In the genomic region with DNA sequence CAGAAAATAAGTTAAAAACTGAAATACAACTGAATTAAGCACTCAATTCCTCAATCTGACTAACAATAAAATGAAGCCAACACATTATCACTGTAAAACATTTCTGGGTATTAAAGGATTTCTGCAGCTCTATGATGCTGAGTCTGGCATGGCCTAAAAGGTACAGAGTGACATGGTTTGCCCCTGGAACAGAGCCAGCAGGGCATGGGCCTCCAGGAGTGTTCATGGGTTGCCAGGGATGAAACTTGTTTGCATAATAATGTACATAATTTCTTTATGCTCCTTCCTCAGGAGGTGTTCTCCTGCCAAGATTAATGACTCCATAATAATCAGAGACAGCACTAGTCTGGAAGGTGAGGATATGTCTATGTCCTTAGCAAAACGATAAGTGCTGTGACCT, we compare ENCODE assay signal across 24 mouse cellular contexts. TPM values are rescaled to one million over a fixed set of nuclear protein-coding genes. Genes with fewer than 3 reads are reported as not detected.
A peak's percentile ranks its signal among the peaks of the same experiment; 100 is the strongest.
DNase-seq lines count a peak whose midpoint lies in the region; ATAC-seq lines count a peak whose summit lies in the region.
"Had no signal": no experiment of that assay in that cellular context is flagged by ENCODE, and none has a peak within 500 bp of the region (broad histone marks: within the 10 kb centered on the region; RNA-seq: fewer than 3 reads in every experiment).

No protein-coding gene starts in this region.

- peak; percentile 7 for DNase-seq in forebrain, embryonic 14.5 days (ENCODE audit: low spot score)
- no peak for DNase-seq in forebrain, embryonic 10.5 days (ENCODE audit: extremely low spot score, low spot score)
- DNase-seq in brain, adult 2 months (ENCODE audit: low read depth, low spot score) = peak; percentile 32
- DNase-seq in cerebellum, adult 8-10 months = peak; percentile 14
- DNase-seq in cerebellum, postnatal 25 days = peak; percentile 36 to 61
- no peak for DNase-seq in hindbrain, embryonic 14.5 days (ENCODE audit: low spot score)
- DNase-seq: adrenal gland, postnatal 25 days; gastrocnemius, postnatal 10 days; heart, postnatal 14 days; kidney, adult 18-20 months; liver; lung, postnatal 4 days; right cerebral cortex, adult 18-20 months; spleen, adult 18-20 months; thymus, postnatal 14 days had no signal

- H3K36me3 ChIP-seq in forebrain, embryonic 14.5 days (ENCODE audit: control insufficient read depth, insufficient read depth, low read length) = no peaks in the 10 kb centered on the region
- H3K36me3 ChIP-seq in forebrain, embryonic 10.5 days (replicated peaks) = no peaks in the 10 kb centered on the region
- H3K36me3 ChIP-seq in kidney, embryonic 14.5 days (ENCODE audit: control insufficient read depth, insufficient read depth, low read length) = no peaks in the 10 kb centered on the region
- H3K36me3 ChIP-seq in hindbrain, embryonic 14.5 days (replicated peaks; ENCODE audit: control insufficient read depth, insufficient read depth) = no peaks in the 10 kb centered on the region
- H3K36me3 ChIP-seq: embryonic facial prominence, embryonic 13.5 days; forebrain, embryonic 12.5 days; hindbrain, embryonic 10.5 days; midbrain, embryonic 13.5 days had no signal

- no peaks in the 10 kb centered on the region for H3K4me1 ChIP-seq in forebrain, embryonic 14.5 days (ENCODE audit: control insufficient read depth, insufficient read depth, low read length)
- no peaks in the 10 kb centered on the region for H3K4me1 ChIP-seq in forebrain, embryonic 10.5 days
- no peaks in the 10 kb centered on the region for H3K4me1 ChIP-seq in kidney, embryonic 14.5 days (ENCODE audit: control insufficient read depth, insufficient read depth, low read length)
- no peaks in the 10 kb centered on the region for H3K4me1 ChIP-seq in hindbrain, embryonic 14.5 days (replicated peaks; ENCODE audit: control insufficient read depth, insufficient read depth, low read length)
- H3K4me1 ChIP-seq: embryonic facial prominence, embryonic 13.5 days; hindbrain, embryonic 10.5 days; megakaryocyte, embryonic 14.5 days had no signal

- H3K27ac ChIP-seq in forebrain, embryonic 14.5 days (ENCODE audit: low read depth, low read length) = no peak overlapping the region
- no peak overlapping the region for H3K27ac ChIP-seq in forebrain, embryonic 10.5 days
- no peak overlapping the region for H3K27ac ChIP-seq in kidney, embryonic 14.5 days (ENCODE audit: low read depth, low read length)
- H3K27ac ChIP-seq in hindbrain, embryonic 14.5 days = no peak overlapping the region; the same call in 1 of the 2 replicates
- H3K27ac ChIP-seq: embryonic facial prominence, embryonic 13.5 days; forebrain, embryonic 12.5 days; hindbrain, embryonic 10.5 days; layer of hippocampus, adult 2 months; midbrain, embryonic 13.5 days had no signal

- 86% methylated on average over 1 of the region's 1 CpGs for WGBS in forebrain, embryonic 14.5 days
- 96% methylated on average over 1 of the region's 1 CpGs for WGBS in forebrain, embryonic 10.5 days
- WGBS in kidney, embryonic 14.5 days = 85% methylated on average over 1 of the region's 1 CpGs
- 45% methylated on average over 1 of the region's 1 CpGs for WGBS in hindbrain, embryonic 14.5 days

- no peaks in the 10 kb centered on the region for H3K9me3 ChIP-seq in forebrain, embryonic 14.5 days (replicated peaks; ENCODE audit: control insufficient read depth, low read length)
- no peaks in the 10 kb centered on the region for H3K9me3 ChIP-seq in forebrain, embryonic 10.5 days
- no peaks in the 10 kb centered on the region for H3K9me3 ChIP-seq in kidney, embryonic 14.5 days (ENCODE audit: control insufficient read depth, low read length)
- H3K9me3 ChIP-seq in hindbrain, embryonic 14.5 days (ENCODE audit: control insufficient read depth, low read length) = no peaks in the 10 kb centered on the region
- H3K9me3 ChIP-seq: embryonic facial prominence, embryonic 13.5 days; forebrain, embryonic 12.5 days; hindbrain, embryonic 10.5 days; midbrain, embryonic 13.5 days had no signal

- H3K4me2 ChIP-seq in forebrain, embryonic 14.5 days (ENCODE audit: low read length) = no peak overlapping the region
- no peak overlapping the region for H3K4me2 ChIP-seq in kidney, embryonic 14.5 days (replicated peaks; ENCODE audit: low read depth, low read length)
- no peak overlapping the region for H3K4me2 ChIP-seq in hindbrain, embryonic 14.5 days (replicated peaks)
- H3K4me2 ChIP-seq: embryonic facial prominence, embryonic 13.5 days; forebrain, embryonic 12.5 days; midbrain, embryonic 13.5 days had no signal

- no peak for ATAC-seq in forebrain, embryonic 14.5 days
- ATAC-seq in kidney, embryonic 14.5 days (ENCODE audit: low FRiP score, low TSS enrichment) = no peak
- ATAC-seq in hindbrain, embryonic 14.5 days (ENCODE audit: low FRiP score) = no peak
- ATAC-seq: CD4-positive, CD25-positive, alpha-beta regulatory T cell, adult 4 months; hindbrain, embryonic 16.5 days; midbrain, embryonic 13.5 days had no signal

- H3K4me3 ChIP-seq in forebrain, embryonic 14.5 days (ENCODE audit: low read depth, low read length) = no peak overlapping the region
- H3K4me3 ChIP-seq in forebrain, embryonic 10.5 days = no peak overlapping the region
- no peak overlapping the region for H3K4me3 ChIP-seq in kidney, embryonic 14.5 days (ENCODE audit: low read length)
- no peak overlapping the region for H3K4me3 ChIP-seq in hindbrain, embryonic 14.5 days (replicated peaks; ENCODE audit: low read length)
- H3K4me3 ChIP-seq: embryonic facial prominence, embryonic 13.5 days; forebrain, embryonic 12.5 days; hindbrain, embryonic 10.5 days; layer of hippocampus, adult 2 months; megakaryocyte, embryonic 14.5 days; midbrain, embryonic 13.5 days had no signal

- H3K27me3 ChIP-seq in forebrain, embryonic 14.5 days (replicated peaks; ENCODE audit: control insufficient read depth, insufficient read depth, low read length) = no peaks in the 10 kb centered on the region
- no peaks in the 10 kb centered on the region for H3K27me3 ChIP-seq in forebrain, embryonic 10.5 days (ENCODE audit: poor library complexity, severe bottlenecking)
- no peaks in the 10 kb centered on the region for H3K27me3 ChIP-seq in kidney, embryonic 14.5 days (ENCODE audit: control insufficient read depth, insufficient read depth, low read length)
- no peaks in the 10 kb centered on the region for H3K27me3 ChIP-seq in hindbrain, embryonic 14.5 days (ENCODE audit: control insufficient read depth, insufficient read depth, low read length)
- H3K27me3 ChIP-seq: embryonic facial prominence, embryonic 13.5 days; forebrain, embryonic 12.5 days; megakaryocyte, embryonic 14.5 days; midbrain, embryonic 13.5 days had no signal

- H3K9ac ChIP-seq in forebrain, embryonic 14.5 days (ENCODE audit: low read length) = no peak overlapping the region
- H3K9ac ChIP-seq in kidney, embryonic 14.5 days (ENCODE audit: low read depth, low read length) = no peak overlapping the region
- H3K9ac ChIP-seq in hindbrain, embryonic 14.5 days = no peak overlapping the region
- H3K9ac ChIP-seq: embryonic facial prominence, embryonic 13.5 days; forebrain, embryonic 12.5 days; midbrain, embryonic 13.5 days had no signal

RNA-seq across cellular contexts. Expression of gene Braf, which starts 32.1 kb away (rescaled TPM):
- polyA plus RNA-seq in forebrain, embryonic 14.5 days (2014; fragmentation: Nextera tagmentation; extraction: Ambion mirVana) = 13.4 and 16.9 TPM in 2 replicates
- polyA plus RNA-seq in forebrain, embryonic 10.5 days (2016; fragmentation: Nextera tagmentation; extraction: Ambion mirVana) = 18.6 and 18.8 TPM in 2 replicates
- 11.1 and 17.4 TPM in 2 replicates for polyA plus RNA-seq in kidney, embryonic 14.5 days (2014; fragmentation: Nextera tagmentation; extraction: Ambion mirVana)
- 28.0 and 28.3 TPM in 2 replicates for polyA plus RNA-seq in hindbrain, embryonic 14.5 days (2014; fragmentation: Nextera tagmentation; extraction: Ambion mirVana)

Comparison
In these comparisons a context has a peak if more than half of its experiments do, and no peak if none do; other contexts are left out.
1. DNase-seq: peak in forebrain, embryonic 14.5 days (single experiment), brain, adult 2 months (single experiment), cerebellum, adult 8-10 months (single experiment) and cerebellum, postnatal 25 days (2 of 2); none in forebrain, embryonic 10.5 days (single experiment) and hindbrain, embryonic 14.5 days (single experiment).